Mouse (Mus musculus): Measurements from ENCODE around the gene Gm7137. TPM values are rescaled to one million over a fixed set of nuclear protein-coding genes. Genes with fewer than 3 reads are reported as not detected.

Gm7137 gene
- total RNA-seq, 2 experiments from 2014 or later = not detected

DNA sequence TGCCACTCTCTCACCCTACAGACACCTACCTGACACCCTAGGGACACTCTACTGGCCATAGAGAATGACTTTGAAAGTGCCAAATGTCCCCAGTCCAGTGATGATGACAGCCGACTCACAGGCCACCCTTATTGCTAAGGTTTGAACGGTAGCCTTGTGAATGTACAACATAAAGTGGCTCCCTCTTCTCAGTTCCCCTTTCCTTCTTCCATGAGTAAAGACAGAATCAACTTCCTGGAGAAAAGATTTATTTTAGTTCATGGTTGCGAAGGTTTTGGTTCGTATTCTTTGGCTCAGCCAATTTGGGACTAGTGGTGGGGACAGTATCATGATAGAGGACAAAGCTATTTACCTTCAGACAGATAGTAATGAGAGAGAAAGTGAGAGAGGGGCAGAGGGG, 49.1 kb downstream of the Gm7137 start:
- no peak for DNase-seq

More for the DNA sequence above, 49.1 kb downstream of the Gm7137 start:
- TF ChIP-seq CTCF (IDR thresholded peaks at IDR 0.05) = no peak
- Histone ChIP-seq H3K4me3 (no peak overlapping the region), H3K27ac (no peak overlapping the region)
- intact Hi-C loops (cut with DNase I) = no loop called here

Other genes starting within 250 kb of the Gm7137 start
- 10 to 100 TPM; 30.5 to 36.5 TPM for gene Pttg1ip, start 206.5 kb downstream of the Gm7137 start, total RNA-seq (2021)
- 10 to 100 TPM; 43.5 to 44.5 TPM for gene Sumo3, start 182.1 kb downstream of the Gm7137 start, total RNA-seq (2021)
- 1 to 10 TPM; 8.4 to 8.6 TPM for gene Gm49325, start 182.0 kb downstream of the Gm7137 start, total RNA-seq (2021)
- gene Ube2g2, start 165.9 kb downstream of the Gm7137 start, total RNA-seq (2021) = 10 to 100 TPM; 95.4 to 100.0 TPM
- gene Tspear, start 101.6 kb downstream of the Gm7137 start, total RNA-seq (2021) = not detected
- gene Gm19402, start 97.4 kb downstream of the Gm7137 start, total RNA-seq (2021) = not detected
- gene Gm9508, start 91.0 kb downstream of the Gm7137 start, total RNA-seq (2021) = not detected
- gene Gm10272, start 81.6 kb downstream of the Gm7137 start, total RNA-seq (2021) = not detected
- gene Gm10024, start 76.7 kb downstream of the Gm7137 start, total RNA-seq (2021) = not detected
- not detected for gene Gm10142, start 72.4 kb downstream of the Gm7137 start, total RNA-seq (2021)
- not detected for gene Krtap12-1, start 67.6 kb downstream of the Gm7137 start, total RNA-seq (2021)
- not detected for gene Gm10100, start 61.7 kb downstream of the Gm7137 start, total RNA-seq (2021)
- not detected for gene Gm18596, start 45.6 kb downstream of the Gm7137 start, total RNA-seq (2021)
- gene Gm9736, start 36.8 kb downstream of the Gm7137 start, total RNA-seq (2021) = not detected
- gene Gm3233, start 28.5 kb downstream of the Gm7137 start, total RNA-seq (2021) = not detected
- not detected for gene Gm3238, start 16.9 kb downstream of the Gm7137 start, total RNA-seq (2021)
- not detected for gene Gm7138, start 11.3 kb downstream of the Gm7137 start, total RNA-seq (2021)
- gene Gm3250, start 5.7 kb downstream of the Gm7137 start, total RNA-seq (2021) = not detected
- gene Gm9639, start 6.9 kb upstream of the Gm7137 start, total RNA-seq (2021) = not detected
- gene Gm19668, start 10.9 kb upstream of the Gm7137 start, total RNA-seq (2021) = not detected
- gene Gm9507, start 23.6 kb upstream of the Gm7137 start, total RNA-seq (2021) = not detected
- gene Gm2696, start 26.5 kb upstream of the Gm7137 start, total RNA-seq (2021) = not detected
- gene Krtap10-4, start 38.9 kb upstream of the Gm7137 start, total RNA-seq (2021) = not detected
- gene Krtap10-10, start 47.7 kb upstream of the Gm7137 start, total RNA-seq (2021) = not detected
- gene Gm36176, start 58.6 kb upstream of the Gm7137 start, total RNA-seq (2021) = not detected
- not detected for gene Gm10318, start 64.7 kb upstream of the Gm7137 start, total RNA-seq (2021)
- not detected for gene Gm3285, start 73.8 kb upstream of the Gm7137 start, total RNA-seq (2021)
- gene Lrrc3, start 114.3 kb upstream of the Gm7137 start, total RNA-seq (2021) = under 1 TPM; 0.13 to 0.14 TPM
- under 1 TPM in 1 of 2 experiments, not detected in 1; 0.33 TPM for gene Trpm2, start 182.4 kb upstream of the Gm7137 start, total RNA-seq (2021)
- 1 to 10 TPM; 3.8 to 4.3 TPM for gene 1810043G02Rik, start 190.3 kb upstream of the Gm7137 start, total RNA-seq (2021)
- gene Pfkl, start 221.9 kb upstream of the Gm7137 start, total RNA-seq (2021) = 1 to 10 TPM; 6.0 to 6.5 TPM